Mouse (Mus musculus) retina, adult 2 months (tissue): Measurements from ENCODE around the gene Gm10715.
"Not testable (repeated sequence)": the region's sequence is repeated elsewhere in the genome, so short reads cannot be mapped to it uniquely, and the experiment has no call there.

Experiments used
- DNase-seq: peaks from one replicate; pipeline ENCODE4 v3.0.0-alpha.2; 2012; ENCODE audit warnings: low read depth, low spot score

Gm10715 gene

DNA sequence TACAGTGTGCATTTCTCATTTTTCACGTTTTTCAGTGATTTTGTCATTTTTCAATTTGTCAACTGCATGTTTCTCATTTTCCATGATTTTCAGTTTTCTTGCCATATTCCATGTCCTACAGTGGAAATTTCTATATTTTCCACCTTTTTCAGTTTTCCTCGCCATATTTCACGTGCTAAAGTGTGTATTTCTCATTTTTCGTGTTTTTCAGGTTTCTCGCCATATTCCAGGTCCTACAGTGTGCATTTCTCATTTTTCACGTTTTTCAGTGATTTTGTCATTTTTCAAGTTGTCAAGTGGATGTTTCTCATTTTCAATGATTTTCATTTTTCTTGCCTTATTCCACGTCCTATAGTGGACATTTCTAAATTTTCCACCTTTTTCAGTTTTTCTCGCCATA lies at the start of gene Gm10715:
Gm10715 (plus strand) TSS at position 301 of the 400 bp plus-strand sequence.
- DNase-seq = not testable (repeated sequence)

DNA sequence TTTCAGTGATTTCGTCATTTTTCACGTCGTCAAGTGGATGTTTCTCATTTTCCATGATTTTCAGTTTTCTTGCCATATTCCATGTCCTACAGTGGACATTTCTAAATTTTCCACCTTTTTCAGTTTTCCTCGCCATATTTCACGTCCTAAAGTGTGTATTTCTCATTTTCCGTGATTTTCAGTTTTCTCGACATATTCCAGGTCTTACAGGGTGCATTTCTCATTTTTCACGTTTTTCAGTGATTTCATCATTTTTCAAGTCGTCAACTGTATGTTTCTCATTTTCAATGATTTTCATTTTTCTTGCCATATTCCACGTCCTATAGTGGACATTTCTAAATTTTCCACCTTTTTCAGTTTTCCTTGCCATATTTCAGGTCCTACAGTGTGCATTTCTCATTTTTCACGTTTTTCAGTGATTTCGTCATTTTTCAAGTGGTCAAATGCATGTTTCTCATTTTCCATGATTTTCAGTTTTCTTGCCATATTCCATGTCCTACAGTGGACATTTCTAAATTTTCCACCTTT lies 36.2 kb upstream of the Gm10715 start, which contains the start of gene Gm10722:
Gm10722 (plus strand) TSS at position 478 of the 528 bp plus-strand sequence.
- peak; percentile 22 for DNase-seq

DNA sequence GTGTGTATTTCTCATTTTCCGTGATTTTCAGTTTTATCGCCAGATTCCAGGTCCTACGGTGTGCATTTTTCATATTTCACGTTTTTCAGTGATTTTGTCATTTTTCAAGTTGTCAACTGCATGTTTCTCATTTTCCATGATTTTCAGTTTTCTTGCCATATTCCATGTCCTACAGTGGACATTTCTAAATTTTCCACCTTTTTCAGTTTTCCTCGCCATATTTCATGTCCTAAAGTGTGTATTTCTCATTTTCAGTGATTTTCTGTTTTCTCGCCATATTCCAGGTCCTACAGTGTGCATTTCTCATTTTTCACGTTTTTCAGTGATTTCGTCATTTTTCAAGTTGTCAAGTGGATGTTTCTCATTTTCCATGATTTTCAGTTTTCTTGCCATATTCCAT lies 35.7 kb upstream of the Gm10715 start:
- DNase-seq = not testable (repeated sequence)

- DNase-seq = not testable (repeated sequence)
These were observed 34.6 kb upstream of the Gm10715 start for GRCm38 (mm10) chr9:3001948-3002659.

DNA sequence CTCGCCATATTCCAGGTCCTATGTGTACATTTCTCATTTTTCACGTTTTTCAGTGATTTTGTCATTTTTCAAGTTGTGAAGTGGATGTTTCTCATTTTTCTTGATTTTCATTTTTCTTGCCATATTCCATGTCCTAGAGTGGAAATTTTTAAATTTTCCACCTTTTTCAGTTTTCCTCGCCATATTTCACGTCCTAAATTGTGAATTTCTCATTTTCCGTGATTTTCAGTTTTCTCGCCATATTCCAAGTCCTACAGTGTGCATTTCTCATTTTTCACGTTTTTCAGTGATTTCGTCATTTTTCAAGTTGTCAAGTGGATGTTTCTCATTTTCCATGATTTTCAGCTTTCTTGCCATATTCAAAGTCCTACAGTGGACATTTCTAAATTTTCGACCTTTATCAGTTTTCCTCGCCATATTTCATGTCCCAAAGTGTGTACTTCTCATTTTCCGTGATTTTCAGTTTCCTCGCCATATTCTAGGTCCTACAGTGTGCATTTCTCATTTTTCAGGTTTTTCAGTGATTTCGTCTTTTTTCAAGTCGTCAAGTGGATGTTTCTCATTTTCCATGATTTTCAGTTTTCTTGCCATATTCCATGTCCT lies 33.8 kb upstream of the Gm10715 start, which contains the start of gene Gm11168:
Gm11168 (plus strand) TSS at position 553 of the 603 bp plus-strand sequence.
- DNase-seq = not testable (repeated sequence)

DNA sequence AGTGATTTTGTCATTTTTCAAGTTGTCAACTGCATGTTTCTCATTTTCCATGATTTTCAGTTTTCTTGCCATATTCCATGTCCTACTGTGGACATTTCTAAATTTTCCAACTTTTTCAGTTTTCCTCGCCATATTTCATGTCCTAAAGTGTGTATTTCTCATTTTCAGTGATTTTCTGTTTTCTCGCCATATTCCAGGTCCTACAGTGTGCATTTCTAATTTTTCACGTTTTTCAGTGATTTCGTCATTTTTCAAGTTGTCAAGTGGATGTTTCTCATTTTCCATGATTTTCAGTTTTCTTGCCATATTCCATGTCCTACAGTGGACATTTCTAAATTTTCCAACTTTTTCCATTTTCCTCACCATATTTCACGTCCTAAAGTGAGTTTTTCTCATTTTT lies 30.5 kb upstream of the Gm10715 start:
- not testable (repeated sequence) for DNase-seq

DNA sequence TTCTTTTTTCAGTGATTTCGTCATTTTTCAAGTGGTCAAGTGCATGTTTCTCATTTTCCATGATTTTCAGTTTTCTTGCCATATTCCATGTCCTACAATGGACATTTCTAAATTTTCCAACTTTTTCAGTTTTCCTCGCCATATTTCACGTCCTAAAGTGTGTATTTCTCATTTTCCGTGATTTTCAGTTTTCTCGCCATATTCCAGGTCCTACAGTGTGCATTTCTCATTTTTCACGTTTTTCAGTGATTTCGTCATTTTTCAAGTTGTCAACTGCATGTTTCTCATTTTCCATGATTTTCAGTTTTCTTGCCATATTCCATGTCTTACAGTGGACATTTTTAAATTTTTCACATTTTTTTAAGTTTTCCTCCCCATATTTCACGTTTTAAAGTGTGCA lies 30.0 kb upstream of the Gm10715 start:
- DNase-seq = not testable (repeated sequence)

DNA sequence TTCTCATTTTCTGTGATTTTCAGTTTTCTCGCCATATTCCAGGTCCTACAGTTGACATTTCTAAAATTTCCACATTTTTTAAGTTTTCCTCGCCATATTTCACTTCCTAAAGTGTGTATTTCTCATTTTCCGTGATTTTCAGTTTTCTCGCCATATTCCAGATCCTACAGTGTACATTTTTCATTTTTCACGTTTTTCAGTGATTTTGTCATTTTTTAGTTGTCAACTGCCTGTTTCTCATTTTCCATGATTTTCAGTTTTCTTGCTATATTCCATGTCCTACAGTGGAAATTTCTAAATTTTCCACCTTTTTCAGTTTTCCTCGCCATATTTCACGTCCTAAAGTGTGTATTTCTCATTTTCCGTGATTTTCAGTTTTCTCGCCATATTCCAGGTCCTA lies 29.4 kb upstream of the Gm10715 start:
- peak; percentile 8 for DNase-seq

GRCm38 (mm10) chr9:3009331-3009730 lies 27.3 kb upstream of the Gm10715 start:
- DNase-seq = not testable (repeated sequence)

DNA sequence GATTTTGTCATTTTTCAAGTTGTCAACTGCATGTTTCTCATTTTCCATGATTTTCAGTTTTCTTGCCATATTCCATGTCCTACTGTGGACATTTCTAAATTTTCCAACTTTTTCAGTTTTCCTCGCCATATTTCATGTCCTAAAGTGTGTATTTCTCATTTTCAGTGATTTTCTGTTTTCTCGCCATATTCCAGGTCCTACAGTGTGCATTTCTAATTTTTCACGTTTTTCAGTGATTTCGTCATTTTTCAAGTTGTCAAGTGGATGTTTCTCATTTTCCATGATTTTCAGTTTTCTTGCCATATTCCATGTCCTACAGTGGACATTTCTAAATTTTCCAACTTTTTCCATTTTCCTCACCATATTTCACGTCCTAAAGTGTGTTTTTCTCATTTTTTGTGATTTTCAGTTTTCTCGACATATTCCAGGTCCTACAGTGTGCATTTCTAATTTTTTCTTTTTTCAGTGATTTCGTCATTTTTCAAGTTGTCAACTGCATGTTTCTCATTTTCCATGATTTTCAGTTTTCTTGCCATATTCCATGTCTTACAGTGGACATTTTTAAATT lies 24.5 kb upstream of the Gm10715 start:
- not testable (repeated sequence) for DNase-seq

DNA sequence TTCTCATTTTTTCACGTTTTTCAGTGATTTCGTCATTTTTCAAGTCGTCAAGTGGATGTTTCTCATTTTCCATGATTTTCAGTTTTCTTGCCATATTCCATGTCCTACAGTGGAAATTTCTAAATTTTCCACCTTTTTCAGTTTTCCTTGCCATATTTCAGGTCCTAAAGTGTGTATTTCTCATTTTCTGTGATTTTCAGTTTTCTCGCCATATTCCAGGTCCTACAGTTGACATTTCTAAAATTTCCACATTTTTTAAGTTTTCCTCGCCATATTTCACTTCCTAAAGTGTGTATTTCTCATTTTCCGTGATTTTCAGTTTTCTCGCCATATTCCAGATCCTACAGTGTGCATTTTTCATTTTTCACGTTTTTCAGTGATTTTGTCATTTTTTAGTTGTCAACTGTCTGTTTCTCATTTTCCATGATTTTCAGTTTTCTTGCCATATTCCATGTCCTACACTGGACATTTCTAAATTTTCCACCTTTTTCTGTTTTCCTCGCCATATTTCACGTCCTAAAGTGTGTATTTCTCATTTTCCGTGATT lies 23.9 kb upstream of the Gm10715 start, which contains the start of gene Gm10721:
Gm10721 (plus strand) TSS at position 408 of the 547 bp plus-strand sequence.
- not testable (repeated sequence) for DNase-seq

GRCm38 (mm10) chr9:3015354-3015753 lies 21.3 kb upstream of the Gm10715 start, which contains the start of gene Gm10720:
TSS of gene Gm10720 (plus strand) at chr9:3015654.
- not testable (repeated sequence) for DNase-seq

DNA sequence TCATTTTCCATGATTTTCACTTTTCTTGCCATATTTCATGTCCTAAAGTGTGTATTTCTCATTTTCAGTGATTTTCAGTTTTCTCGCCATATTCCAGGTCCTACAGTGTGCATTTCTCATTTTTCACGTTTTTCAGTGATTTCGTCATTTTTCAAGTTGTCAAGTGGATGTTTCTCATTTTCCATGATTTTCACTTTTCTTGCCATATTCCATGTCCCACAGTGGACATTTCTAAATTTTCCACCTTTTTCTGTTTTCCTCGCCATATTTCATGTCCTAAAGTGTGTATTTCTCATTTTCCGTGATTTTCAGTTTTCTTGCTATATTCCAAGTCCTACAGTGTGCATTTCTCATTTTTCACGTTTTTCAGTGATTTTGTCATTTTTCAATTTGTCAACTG lies 20.8 kb upstream of the Gm10715 start:
- not testable (repeated sequence) for DNase-seq

- DNase-seq = not testable (repeated sequence)
These were observed 19.6 kb upstream of the Gm10715 start, which contains the start of gene Gm10719 for GRCm38 (mm10) chr9:3017108-3017507. TSS of gene Gm10719 (plus strand) at chr9:3017408.

GRCm38 (mm10) chr9:3018944-3019343 lies 17.7 kb upstream of the Gm10715 start:
- not testable (repeated sequence) for DNase-seq

DNA sequence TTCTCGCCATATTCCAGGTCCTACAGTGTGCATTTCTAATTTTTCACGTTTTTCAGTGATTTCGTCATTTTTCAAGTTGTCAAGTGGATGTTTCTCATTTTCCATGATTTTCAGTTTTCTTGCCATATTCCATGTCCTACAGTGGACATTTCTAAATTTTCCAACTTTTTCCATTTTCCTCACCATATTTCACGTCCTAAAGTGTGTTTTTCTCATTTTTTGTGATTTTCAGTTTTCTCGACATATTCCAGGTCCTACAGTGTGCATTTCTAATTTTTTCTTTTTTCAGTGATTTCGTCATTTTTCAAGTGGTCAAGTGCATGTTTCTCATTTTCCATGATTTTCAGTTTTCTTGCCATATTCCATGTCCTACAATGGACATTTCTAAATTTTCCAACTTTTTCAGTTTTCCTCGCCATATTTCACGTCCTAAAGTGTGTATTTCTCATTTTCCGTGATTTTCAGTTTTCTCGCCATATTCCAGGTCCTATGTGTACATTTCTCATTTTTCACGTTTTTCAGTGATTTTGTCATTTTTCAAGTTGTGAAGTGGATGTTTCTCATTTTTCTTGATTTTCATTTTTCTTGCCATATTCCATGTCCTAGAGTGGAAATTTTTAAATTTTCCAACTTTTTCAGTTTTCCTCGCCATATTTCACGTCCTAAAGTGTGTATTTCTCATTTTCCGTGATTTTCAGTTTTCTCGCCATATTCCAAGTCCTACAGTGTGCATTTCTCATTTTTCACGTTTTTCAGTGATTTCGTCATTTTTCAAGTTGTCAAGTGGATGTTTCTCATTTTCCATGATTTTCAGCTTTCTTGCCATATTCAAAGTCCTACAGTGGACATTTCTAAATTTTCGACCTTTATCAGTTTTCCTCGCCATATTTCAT lies 16.6 kb upstream of the Gm10715 start:
- DNase-seq = not testable (repeated sequence)

DNA sequence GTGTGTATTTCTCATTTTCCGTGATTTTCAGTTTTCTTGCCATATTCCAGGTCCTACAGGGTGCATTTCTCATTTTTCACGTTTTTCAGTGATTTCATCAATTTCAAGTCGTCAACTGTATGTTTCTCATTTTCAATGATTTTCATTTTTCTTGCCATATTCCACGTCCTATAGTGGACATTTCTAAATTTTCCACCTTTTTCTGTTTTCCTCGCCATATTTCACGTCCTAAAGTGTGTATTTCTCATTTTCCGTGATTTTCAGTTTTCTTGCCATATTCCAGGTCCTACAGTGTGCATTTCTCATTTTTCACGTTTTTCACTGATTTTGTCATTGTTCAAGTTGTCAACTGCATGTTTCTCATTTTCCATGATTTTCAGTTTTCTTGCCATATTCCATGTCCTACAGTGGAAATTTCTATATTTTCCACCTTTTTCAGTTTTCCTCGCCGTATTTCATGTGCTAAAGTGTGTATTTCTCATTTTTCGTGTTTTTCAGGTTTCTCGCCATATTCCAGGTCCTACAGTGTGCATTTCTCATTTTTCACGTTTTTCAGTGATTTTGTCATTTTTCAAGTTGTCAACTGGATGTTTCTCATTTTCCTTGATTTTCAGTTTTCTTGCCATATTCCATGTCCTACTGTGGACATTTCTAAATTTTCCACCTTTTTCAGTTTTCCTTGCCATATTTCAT lies 14.2 kb upstream of the Gm10715 start:
- peak; percentile 2 for DNase-seq

DNA sequence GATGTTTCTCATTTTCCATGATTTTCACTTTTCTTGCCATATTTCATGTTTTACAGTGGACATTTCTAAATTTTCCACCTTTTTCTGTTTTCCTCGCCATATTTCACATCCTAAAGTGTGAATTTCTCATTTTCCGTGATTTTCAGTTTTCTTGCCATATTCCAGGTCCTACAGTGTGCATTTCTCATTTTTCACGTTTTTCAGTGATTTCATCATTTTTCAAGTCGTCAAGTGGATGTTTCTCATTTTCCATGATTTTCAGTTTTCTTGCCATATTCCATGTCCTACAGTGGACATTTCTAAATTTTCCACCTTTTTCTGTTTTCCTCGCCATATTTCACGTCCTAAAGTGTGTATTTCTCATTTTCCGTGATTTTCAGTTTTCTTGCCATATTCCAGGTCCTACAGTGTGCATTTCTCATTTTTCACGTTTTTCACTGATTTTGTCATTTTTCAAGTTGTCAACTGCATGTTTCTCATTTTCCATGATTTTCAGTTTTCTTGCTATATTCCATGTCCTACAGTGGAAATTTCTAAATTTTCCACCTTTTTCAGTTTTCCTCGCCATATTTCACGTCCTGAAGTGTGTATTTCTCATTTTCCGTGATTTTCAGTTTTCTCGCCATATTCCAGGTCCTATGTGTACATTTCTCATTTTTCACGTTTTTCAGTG lies 13.2 kb upstream of the Gm10715 start, which contains the start of gene Gm10718:
Gm10718 (plus strand) TSS at position 236 of the 673 bp plus-strand sequence.
- not testable (repeated sequence) for DNase-seq

GRCm38 (mm10) chr9:3023985-3024648 lies 12.6 kb upstream of the Gm10715 start:
- DNase-seq = not testable (repeated sequence)
